Comparison of ENCODE assay signal across 23 mouse cellular contexts in genomic region chr6:71500575-71500974, GRCm38 (mm10).
"Had no signal": no experiment of that assay in that cellular context is flagged by ENCODE, and none has a peak within 500 bp of the region (broad histone marks: within the 10 kb centered on the region; RNA-seq: fewer than 3 reads in every experiment).

No protein-coding gene starts in this region.

- H3K9me3 ChIP-seq: limb, embryonic 10.5 days; limb, embryonic 13.5 days; liver, embryonic 12.5 days; liver, embryonic 15.5 days; lung, embryonic 15.5 days; midbrain, embryonic 12.5 days; midbrain, embryonic 15.5 days; neural tube, embryonic 15.5 days had no signal

- DNase-seq: kidney, adult 9 months; kidney, postnatal 14 days; kidney, postnatal 4 days; layer of hippocampus, adult 9-11 months; liver; lung, adult 18-20 months; lung, postnatal 10 days; lung, postnatal 36 days; right cerebral cortex, adult 18-20 months; right cerebral cortex, postnatal 14 days; right cerebral cortex, postnatal 4 days; thymus, adult 2 months; thymus, postnatal 14 days; thymus, postnatal 4 days had no signal

- H3K4me3 ChIP-seq: limb, embryonic 10.5 days; limb, embryonic 13.5 days; liver, embryonic 12.5 days; liver, embryonic 15.5 days; lung, embryonic 15.5 days; midbrain, embryonic 12.5 days; midbrain, embryonic 15.5 days; neural tube, embryonic 15.5 days had no signal

- ATAC-seq: liver, embryonic 12.5 days; midbrain, embryonic 15.5 days had no signal

- H3K27ac ChIP-seq: limb, embryonic 10.5 days; limb, embryonic 13.5 days; liver, embryonic 12.5 days; liver, embryonic 15.5 days; lung, embryonic 15.5 days; midbrain, embryonic 12.5 days; midbrain, embryonic 15.5 days; neural tube, embryonic 15.5 days; stomach, postnatal 0 days had no signal

- H3K4me2 ChIP-seq: limb, embryonic 13.5 days; liver, embryonic 12.5 days; liver, embryonic 15.5 days; lung, embryonic 15.5 days; midbrain, embryonic 12.5 days; midbrain, embryonic 15.5 days; neural tube, embryonic 15.5 days had no signal

- H3K9ac ChIP-seq: limb, embryonic 13.5 days; liver, embryonic 12.5 days; liver, embryonic 15.5 days; lung, embryonic 15.5 days; midbrain, embryonic 12.5 days; midbrain, embryonic 15.5 days; neural tube, embryonic 15.5 days had no signal

- H3K27me3 ChIP-seq: limb, embryonic 13.5 days; liver, embryonic 12.5 days; liver, embryonic 15.5 days; lung, embryonic 15.5 days; midbrain, embryonic 12.5 days; midbrain, embryonic 15.5 days; neural tube, embryonic 15.5 days had no signal
